Mouse (Mus musculus) lung, postnatal 0 days (tissue): ENCODE data around the gene Nrxn2.

Source experiments
- CTCF ChIP-seq: IDR thresholded peaks from 2 replicates; pipeline ENCODE4 v1.5.1; 2016; ENCODE audit warnings: antibody characterized with exemption, mild to moderate bottlenecking
- EP300 ChIP-seq: IDR thresholded peaks from 2 replicates; pipeline ENCODE4 v1.6.1; 2016; ENCODE audit warnings: antibody characterized with exemption, mild to moderate bottlenecking, control low read depth

GRCm38 (mm10) chr19:6514940-6515339, 96.4 kb downstream of the Nrxn2 start:
- TF ChIP-seq CTCF (no peak), EP300 (no peak)
